Comparison of ENCODE assay signal across 9 mouse cellular contexts in the genomic region with DNA sequence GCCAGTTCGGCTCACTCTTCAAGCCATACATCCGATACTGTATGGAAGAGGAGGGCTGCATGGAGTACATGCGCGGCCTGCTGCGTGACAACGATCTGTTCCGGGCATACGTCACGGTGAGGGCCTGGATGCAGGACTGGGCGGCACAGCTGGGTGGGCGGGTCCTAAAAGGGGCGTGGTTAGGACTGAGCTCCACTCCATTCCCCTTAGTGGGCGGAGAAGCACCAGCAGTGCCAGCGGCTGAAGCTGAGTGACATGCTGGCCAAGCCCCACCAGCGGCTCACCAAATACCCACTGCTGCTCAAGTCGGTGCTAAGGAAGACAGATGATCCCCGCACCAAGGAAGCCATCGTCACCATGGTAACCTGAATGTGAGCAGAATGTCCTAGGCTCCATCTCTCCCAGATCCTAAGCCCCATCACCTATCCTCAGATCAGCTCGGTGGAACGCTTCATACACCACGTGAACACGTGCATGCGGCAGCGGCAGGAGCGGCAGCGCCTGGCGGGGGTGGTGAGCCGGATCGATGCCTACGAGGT. TPM values are rescaled to one million over a fixed set of nuclear protein-coding genes. Genes with fewer than 3 reads are reported as not detected.
DNase-seq lines count a peak whose midpoint lies in the region; ATAC-seq and TF ChIP-seq lines count a peak whose summit lies in the region.
"Had no signal": no experiment of that assay in that cellular context is flagged by ENCODE, and none has a peak within 500 bp of the region (broad histone marks: within the 10 kb centered on the region; RNA-seq: fewer than 3 reads in every experiment).

No protein-coding gene starts in this region.

- peak overlapping the region; percentile 41 for H3K4me3 ChIP-seq in heart, embryonic 12.5 days
- H3K4me3 ChIP-seq in forebrain, embryonic 15.5 days, result peak overlapping the region; percentile 33
- H3K4me3 ChIP-seq in liver, adult 2 months (ENCODE audit: insufficient read depth, low read depth, low read length), result peak overlapping the region; percentile 58
- H3K4me3 ChIP-seq in midbrain, embryonic 16.5 days (ENCODE audit: low read depth, low read length), result peak overlapping the region; percentile 31

- no peak for TF ChIP-seq CTCF in liver, adult 2 months (IDR thresholded peaks at IDR 0.05; ENCODE audit: low read depth, low read length)

- peaks cover 16% of the 10 kb centered on the region for H3K4me1 ChIP-seq in heart, embryonic 12.5 days (replicated peaks)
- peaks cover 15% of the 10 kb centered on the region for H3K4me1 ChIP-seq in forebrain, embryonic 15.5 days
- H3K4me1 ChIP-seq in liver, adult 2 months (ENCODE audit: control insufficient read depth, insufficient read depth, low read length), result peaks cover 4% of the 10 kb centered on the region
- H3K4me1 ChIP-seq in midbrain, embryonic 16.5 days (ENCODE audit: control insufficient read depth, insufficient read depth, low read length), result peaks cover 16% of the 10 kb centered on the region

- DNase-seq in heart, adult 8-10 months (ENCODE audit: low spot score), result no peak
- DNase-seq in cerebellum, adult 11-12 months, result peak; percentile 37
- peak; percentile 94 for DNase-seq in kidney, adult 9 months
- DNase-seq in liver, adult 2 months (ENCODE audit: extremely low read depth, low read depth, low spot score), result peak; percentile 77
- peak; percentile 81 for DNase-seq in testis, postnatal 14 days (ENCODE audit: low spot score)

- H3K27me3 ChIP-seq in heart, embryonic 12.5 days (replicated peaks), result peaks cover 11% of the 10 kb centered on the region; the same call in 1 of the 2 replicates
- no peaks in the 10 kb centered on the region for H3K27me3 ChIP-seq in forebrain, embryonic 15.5 days
- H3K27me3 ChIP-seq in liver, adult 2 months (ENCODE audit: control insufficient read depth, insufficient read depth, low read length), result no peaks in the 10 kb centered on the region
- H3K27me3 ChIP-seq in midbrain, embryonic 16.5 days (ENCODE audit: control insufficient read depth, insufficient read depth, low read depth, low read length), result no peaks in the 10 kb centered on the region

- peak overlapping the region; percentile 7; the same call in 1 of the 2 replicates for H3K27ac ChIP-seq in heart, embryonic 12.5 days (ENCODE audit: poor library complexity, severe bottlenecking)
- H3K27ac ChIP-seq in forebrain, embryonic 15.5 days (replicated peaks), result peak overlapping the region; percentile 45; the same call in 1 of the 2 replicates
- H3K27ac ChIP-seq in liver, adult 2 months (replicated peaks; ENCODE audit: insufficient read depth, low read depth, low read length), result peak overlapping the region; percentile 45
- H3K27ac ChIP-seq in midbrain, embryonic 16.5 days (ENCODE audit: low read length), result peak overlapping the region; percentile 68

- peak; percentile 92 for ATAC-seq in heart, embryonic 12.5 days (ENCODE audit: insufficient number of reproducible peaks, low FRiP score)
- ATAC-seq in forebrain, embryonic 15.5 days (replicated peaks), result peak; percentile 88
- peak; percentile 93 for ATAC-seq in midbrain, embryonic 16.5 days

- H3K9me3 ChIP-seq in heart, embryonic 12.5 days (replicated peaks), result no peaks in the 10 kb centered on the region
- H3K9me3 ChIP-seq in forebrain, embryonic 15.5 days, result no peaks in the 10 kb centered on the region
- no peaks in the 10 kb centered on the region for H3K9me3 ChIP-seq in midbrain, embryonic 16.5 days (replicated peaks; ENCODE audit: control insufficient read depth, low read length, poor library complexity, severe bottlenecking)

- H3K36me3 ChIP-seq in heart, embryonic 12.5 days, result peaks cover 77% of the 10 kb centered on the region
- peaks cover 7% of the 10 kb centered on the region; the same call in 1 of the 2 replicates for H3K36me3 ChIP-seq in forebrain, embryonic 15.5 days
- H3K36me3 ChIP-seq in liver, adult 2 months (ENCODE audit: control insufficient read depth, insufficient read depth, low read length), result peaks cover under 1% of the 10 kb centered on the region; the same call in 1 of the 2 replicates
- peaks cover 8% of the 10 kb centered on the region for H3K36me3 ChIP-seq in midbrain, embryonic 16.5 days (ENCODE audit: control insufficient read depth, insufficient read depth, low read length)

- 0 out of 2 replicates have a peak, but pooled peaks have one; percentile 26 for TF ChIP-seq POLR2A in liver, adult 2 months (IDR thresholded peaks at IDR 0.05; ENCODE audit: extremely low read depth, insufficient read depth, low read length)

- H3K79me2 ChIP-seq in liver, adult 2 months (ENCODE audit: control insufficient read depth, insufficient read depth, low read length), result no peaks in the 10 kb centered on the region

- peak overlapping the region; percentile 42 for H3K9ac ChIP-seq in heart, embryonic 12.5 days
- 0 out of 2 replicates have a peak overlapping the region, but pooled peaks have one; percentile 1 for H3K9ac ChIP-seq in forebrain, embryonic 15.5 days (replicated peaks)
- H3K9ac ChIP-seq in liver, adult 2 months (ENCODE audit: low read depth, low read length), result peak overlapping the region; percentile 14
- H3K9ac ChIP-seq in midbrain, embryonic 16.5 days (ENCODE audit: low read depth, low read length), result peak overlapping the region; percentile 53

- H3K4me2 ChIP-seq in heart, embryonic 12.5 days, result peak overlapping the region; percentile 79
- peak overlapping the region; percentile 54 for H3K4me2 ChIP-seq in forebrain, embryonic 15.5 days (replicated peaks)
- H3K4me2 ChIP-seq in midbrain, embryonic 16.5 days (ENCODE audit: low read length), result peak overlapping the region; percentile 56

- WGBS in heart, embryonic 12.5 days, result 19% methylated on average over 30 of the region's 30 CpGs
- WGBS in forebrain, embryonic 15.5 days, result 9% methylated on average over 30 of the region's 30 CpGs
- WGBS in liver, adult 2 months, result 34% methylated on average over 30 of the region's 30 CpGs
- WGBS in midbrain, embryonic 16.5 days, result 6% methylated on average over 30 of the region's 30 CpGs

RNA-seq across cellular contexts. Expression of gene Tnfrsf25, which starts 7.7 kb away (rescaled TPM):
- polyA plus RNA-seq in heart, embryonic 12.5 days (2016; fragmentation: Nextera tagmentation; extraction: Ambion mirVana), result 0.86 and 1.1 TPM in 2 replicates
- 1 to 10 TPM; 1.1 to 3.2 (median 1.8) TPM for total RNA-seq in heart, adult 8-10 months (2022)
- 0.53 and 1.0 TPM in 2 replicates for polyA plus RNA-seq in forebrain, embryonic 15.5 days (2015; fragmentation: Nextera tagmentation; extraction: Ambion mirVana)
- total RNA-seq in liver, adult 2 months (2014; rRNA removed), result 0.13 and 0.28 TPM in 2 replicates
- polyA plus RNA-seq in liver, adult 2 months (2012; rRNA removed), result 0.54 and 0.72 TPM in 2 replicates
- polyA plus RNA-seq in midbrain, embryonic 16.5 days (2015; fragmentation: Nextera tagmentation; extraction: Ambion mirVana), result 0.37 and 0.83 TPM in 2 replicates

RNA-seq across cellular contexts. Expression of gene Plekhg5, which starts 35.7 kb away (rescaled TPM):
- 13.6 and 14.1 TPM in 2 replicates for polyA plus RNA-seq in heart, embryonic 12.5 days (2016; fragmentation: Nextera tagmentation; extraction: Ambion mirVana)
- total RNA-seq in heart, adult 8-10 months (2022), result 10 to 100 TPM; 11.9 to 15.0 (median 14.3) TPM
- 9.3 and 10.9 TPM in 2 replicates for polyA plus RNA-seq in forebrain, embryonic 15.5 days (2015; fragmentation: Nextera tagmentation; extraction: Ambion mirVana)
- total RNA-seq in liver, adult 2 months (2014; rRNA removed), result 2.4 and 3.2 TPM in 2 replicates
- polyA plus RNA-seq in liver, adult 2 months (2012; rRNA removed), result 3.2 and 6.6 TPM in 2 replicates
- polyA plus RNA-seq in midbrain, embryonic 16.5 days (2015; fragmentation: Nextera tagmentation; extraction: Ambion mirVana), result 11.8 and 13.1 TPM in 2 replicates

RNA-seq across cellular contexts. Expression of gene Espn, which starts 44.1 kb away (rescaled TPM):
- polyA plus RNA-seq in heart, embryonic 12.5 days (2016; fragmentation: Nextera tagmentation; extraction: Ambion mirVana), result 1.3 and 1.6 TPM in 2 replicates
- total RNA-seq in heart, adult 8-10 months (2022), result 1 to 10 TPM; 2.6 to 3.5 (median 3.0) TPM
- polyA plus RNA-seq in forebrain, embryonic 15.5 days (2015; fragmentation: Nextera tagmentation; extraction: Ambion mirVana), result 0.09 and 0.10 TPM in 2 replicates
- total RNA-seq in liver, adult 2 months (2014; rRNA removed), result 0.20 and 0.28 TPM in 2 replicates
- 0.47 and 1.4 TPM in 2 replicates for polyA plus RNA-seq in liver, adult 2 months (2012; rRNA removed)
- 0.14 and 0.25 TPM in 2 replicates for polyA plus RNA-seq in midbrain, embryonic 16.5 days (2015; fragmentation: Nextera tagmentation; extraction: Ambion mirVana)

RNA-seq across cellular contexts. Expression of gene Hes2, which starts 50.6 kb away (rescaled TPM):
- polyA plus RNA-seq in heart, embryonic 12.5 days (2016; fragmentation: Nextera tagmentation; extraction: Ambion mirVana), result not detected in 2 replicates
- not detected for total RNA-seq in heart, adult 8-10 months (2022)
- not detected in 2 replicates for polyA plus RNA-seq in forebrain, embryonic 15.5 days (2015; fragmentation: Nextera tagmentation; extraction: Ambion mirVana)
- not detected in 2 replicates for total RNA-seq in liver, adult 2 months (2014; rRNA removed)
- polyA plus RNA-seq in liver, adult 2 months (2012; rRNA removed), result not detected in 2 replicates
- polyA plus RNA-seq in midbrain, embryonic 16.5 days (2015; fragmentation: Nextera tagmentation; extraction: Ambion mirVana), result not detected in 2 replicates
- total RNA-seq: MEL had no signal

Comparison
In these comparisons a context has a peak if more than half of its experiments do, and no peak if none do; other contexts are left out.
1. H3K27ac ChIP-seq: peak in every context shown above with its lines; median percentile 68 in midbrain, embryonic 16.5 days; 45 in forebrain, embryonic 15.5 days; 45 in liver, adult 2 months; 7 in heart, embryonic 12.5 days.
2. H3K9ac ChIP-seq: peak in every context shown above with its lines; median percentile 53 in midbrain, embryonic 16.5 days; 42 in heart, embryonic 12.5 days; 14 in liver, adult 2 months; 1 in forebrain, embryonic 15.5 days.